Mouse (Mus musculus): ENCODE measurements around the gene Sez6l2.

DNA sequence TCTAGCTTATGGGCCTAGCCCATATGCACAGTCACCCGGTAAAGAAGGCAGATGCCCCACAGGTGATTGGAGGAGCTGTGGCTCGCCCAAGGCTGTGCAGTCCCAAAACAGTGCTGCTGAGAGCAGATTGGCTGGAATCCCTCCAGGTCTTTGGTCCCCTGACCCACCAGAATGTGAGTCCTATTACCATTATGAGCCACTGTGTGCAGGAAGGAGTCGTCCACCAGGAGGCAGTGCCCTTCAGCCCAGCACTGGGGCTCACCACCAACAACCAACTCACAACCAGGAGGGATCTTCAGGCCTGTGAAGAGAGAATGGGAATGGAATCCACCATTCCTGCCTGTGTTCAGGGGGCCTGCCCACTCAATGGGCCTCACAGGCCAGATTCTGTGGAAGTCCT lies 3.8 kb upstream of the Sez6l2 start:
- TF ChIP-seq EP300 (IDR thresholded peaks at IDR 0.05), result no peak
- peak; percentile 84 for TF ChIP-seq CTCF (IDR thresholded peaks at IDR 0.05)

All from lung, postnatal 0 days (tissue).